Mouse (Mus musculus) cerebellum, postnatal 10 days (tissue): ENCODE measurements around the gene Zcchc14.

ENCODE experiments used
- DNase-seq, 2 experiments: peaks; one replicate each; pipeline ENCODE4 v3.0.0; 2021; ENCODE audit warnings: mixed read lengths in 2 of 2

The Zcchc14 gene

GRCm38 (mm10) chr8:121663101-121663500 is 10.4 kb upstream of the Zcchc14 start:
- no peak for DNase-seq

- DNase-seq = no peak
Observed at GRCm38 (mm10) chr8:121661631-121662357, 9.1 kb upstream of the Zcchc14 start.

DNA sequence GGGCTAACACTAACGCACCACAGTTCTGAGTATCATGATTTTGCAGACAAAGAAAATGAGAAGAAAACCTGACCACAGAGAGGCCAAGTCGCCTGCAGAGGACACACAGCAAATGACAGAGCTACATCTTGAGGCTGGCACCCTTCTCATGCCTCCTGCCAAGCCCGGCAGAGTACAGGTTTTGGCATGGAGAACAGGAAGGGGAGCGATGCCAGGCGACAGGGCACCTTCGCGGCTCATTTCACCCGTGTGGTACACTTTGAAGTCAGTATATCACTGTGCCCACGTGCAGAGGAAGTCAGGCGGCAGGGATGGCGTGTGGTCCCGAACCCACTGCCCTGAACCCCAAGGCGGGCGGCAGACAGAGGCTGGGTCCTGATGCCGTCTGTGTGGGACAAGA is 7.9 kb upstream of the Zcchc14 start:
- DNase-seq = peak; percentile 69 to 78

GRCm38 (mm10) chr8:121654966-121655494 is 2.3 kb upstream of the Zcchc14 start:
- DNase-seq = peak in 1 of 2 experiments; percentile 31

- peak in 1 of 2 experiments; percentile 32 for DNase-seq
Observed at GRCm38 (mm10) chr8:121654131-121654530, 1.4 kb upstream of the Zcchc14 start.

- DNase-seq = peak; percentile 87
Observed at GRCm38 (mm10) chr8:121653340-121654019, 779 bp upstream of the Zcchc14 start.

- peak; percentile 78 to 79 for DNase-seq
Observed at GRCm38 (mm10) chr8:121651874-121652361, 783 bp downstream of the Zcchc14 start.

GRCm38 (mm10) chr8:121651308-121651873 is 1.3 kb downstream of the Zcchc14 start:
- DNase-seq = peak in 1 of 2 experiments; percentile 61

DNA sequence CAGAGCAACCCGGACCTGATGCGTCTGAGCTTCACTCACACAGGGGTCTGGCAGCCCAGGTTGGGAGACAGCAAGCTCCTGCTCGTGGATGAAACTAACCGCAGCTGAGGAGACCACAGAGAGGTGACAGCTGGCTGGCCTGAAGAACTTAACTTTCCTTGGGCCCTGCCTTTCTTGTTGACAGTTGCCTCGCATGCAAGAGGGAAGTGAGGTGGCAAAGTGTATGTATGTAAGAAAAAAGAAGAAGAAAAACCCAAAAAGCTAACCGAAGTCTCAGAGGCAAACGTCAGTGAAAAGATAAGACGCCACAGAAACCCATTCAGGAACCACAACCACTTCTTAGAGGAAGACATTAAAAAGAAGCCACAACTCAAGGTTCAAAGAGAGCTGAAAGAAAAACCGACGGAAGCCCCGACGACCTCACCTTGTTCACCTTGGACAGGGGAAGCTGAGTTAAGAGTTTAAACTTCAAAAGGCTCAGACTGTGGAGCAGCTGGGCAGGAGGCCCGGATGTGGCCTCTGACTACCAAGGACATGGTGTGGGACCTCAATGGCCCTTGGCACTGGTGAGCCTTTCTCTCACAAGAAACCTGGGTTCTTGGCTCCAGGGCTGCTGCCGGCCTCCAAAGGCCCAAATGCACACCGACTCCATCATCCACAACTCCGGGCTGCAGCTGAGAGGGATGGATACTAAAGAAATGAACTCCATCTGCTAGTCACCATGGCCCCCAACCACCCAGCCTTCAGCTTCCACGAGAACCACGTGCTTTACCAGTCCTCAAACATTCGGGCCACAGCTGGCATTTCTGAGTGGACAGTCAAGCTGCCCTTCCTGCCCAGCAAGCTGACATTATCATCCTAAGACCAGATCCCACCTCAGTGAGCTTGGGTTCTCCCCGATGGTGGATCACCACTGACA is 2.1 kb downstream of the Zcchc14 start:
- DNase-seq = peak; percentile 35 to 52

- DNase-seq = no peak
Observed at GRCm38 (mm10) chr8:121649904-121650303, 2.8 kb downstream of the Zcchc14 start.

DNA sequence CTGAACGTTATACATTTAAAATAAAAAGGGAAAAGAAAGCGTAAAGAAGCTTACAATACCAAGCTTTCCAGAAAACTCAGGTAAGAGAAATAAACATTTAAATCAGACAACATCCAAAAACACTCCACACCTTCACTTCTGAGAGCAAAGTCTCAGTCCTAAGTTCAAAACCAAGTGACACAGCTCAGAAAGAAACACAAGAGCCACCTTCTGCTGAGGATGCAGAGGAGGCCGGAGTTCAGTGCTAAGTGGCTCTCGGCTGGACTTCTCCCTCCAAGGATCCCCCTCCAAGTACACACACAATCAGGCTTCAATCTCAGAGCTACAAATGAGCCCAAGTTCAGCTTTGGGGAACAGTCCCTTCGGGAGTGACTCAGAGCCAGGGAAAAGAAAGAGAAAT is 3.3 kb downstream of the Zcchc14 start:
- DNase-seq = no peak

GRCm38 (mm10) chr8:121648451-121648850 is 4.2 kb downstream of the Zcchc14 start:
- no peak for DNase-seq

- DNase-seq = no peak
Observed at GRCm38 (mm10) chr8:121647511-121648215, 5.0 kb downstream of the Zcchc14 start.

DNA sequence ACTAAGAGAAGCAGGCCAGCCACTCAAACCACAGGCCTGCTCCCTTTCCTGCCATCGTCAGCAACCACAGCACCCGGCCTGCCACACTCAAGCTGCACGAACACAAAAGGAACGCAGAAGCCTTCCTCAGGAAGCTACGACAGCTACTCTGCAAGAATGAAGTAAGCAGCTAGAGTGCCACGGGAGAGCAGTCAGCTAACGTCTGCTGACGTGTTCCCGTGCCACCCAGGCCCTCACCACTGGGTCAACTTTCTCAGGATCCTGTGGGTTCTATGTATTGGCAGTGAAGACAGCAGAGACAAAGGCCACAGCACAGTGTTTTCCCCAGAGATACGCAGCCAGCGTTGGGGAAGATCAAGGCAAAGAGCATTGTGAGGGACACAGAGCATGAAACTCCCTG is 9.3 kb downstream of the Zcchc14 start:
- DNase-seq = no peak

DNA sequence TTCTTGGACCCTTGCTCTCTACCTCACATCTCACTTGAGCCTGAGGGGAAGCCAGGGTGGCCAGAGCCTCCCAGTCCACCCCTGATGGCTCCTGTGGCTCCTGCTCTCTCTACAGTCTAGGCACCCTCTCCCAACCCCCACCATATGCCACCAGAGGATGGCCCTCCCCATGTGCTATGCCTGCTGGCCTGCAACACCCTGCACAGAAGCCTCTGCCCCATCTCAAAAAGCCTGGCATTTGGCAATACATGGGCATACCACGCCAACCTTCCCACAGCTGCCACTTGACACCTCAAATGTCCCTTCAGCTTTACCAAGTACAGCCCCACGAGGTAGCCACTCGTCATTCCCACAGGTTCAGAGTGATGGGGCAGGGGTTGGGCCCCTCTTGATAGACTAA is 9.9 kb downstream of the Zcchc14 start:
- DNase-seq = peak in 1 of 2 experiments; percentile 50

DNA sequence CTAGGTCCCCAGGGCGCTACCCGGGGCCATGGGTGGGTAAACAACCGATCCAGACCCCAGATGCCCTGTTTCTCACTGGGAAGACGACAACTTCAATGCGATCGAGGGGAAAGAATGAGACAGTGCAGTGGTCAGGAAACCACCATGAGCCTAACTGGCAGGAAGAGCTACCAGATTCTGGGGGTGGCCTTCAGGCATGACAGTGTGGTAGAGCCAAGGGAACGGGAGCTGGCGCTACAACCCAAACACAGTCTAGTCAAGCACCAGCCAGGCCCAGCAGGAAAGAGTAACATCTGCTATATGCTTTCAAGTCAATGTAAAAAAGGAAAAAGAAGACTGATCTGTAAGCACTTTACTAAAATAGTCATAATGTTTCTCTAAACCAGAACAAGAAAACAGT is 16.5 kb downstream of the Zcchc14 start:
- DNase-seq = no peak

GRCm38 (mm10) chr8:121635534-121635933 is 17.2 kb downstream of the Zcchc14 start:
- no peak for DNase-seq

DNA sequence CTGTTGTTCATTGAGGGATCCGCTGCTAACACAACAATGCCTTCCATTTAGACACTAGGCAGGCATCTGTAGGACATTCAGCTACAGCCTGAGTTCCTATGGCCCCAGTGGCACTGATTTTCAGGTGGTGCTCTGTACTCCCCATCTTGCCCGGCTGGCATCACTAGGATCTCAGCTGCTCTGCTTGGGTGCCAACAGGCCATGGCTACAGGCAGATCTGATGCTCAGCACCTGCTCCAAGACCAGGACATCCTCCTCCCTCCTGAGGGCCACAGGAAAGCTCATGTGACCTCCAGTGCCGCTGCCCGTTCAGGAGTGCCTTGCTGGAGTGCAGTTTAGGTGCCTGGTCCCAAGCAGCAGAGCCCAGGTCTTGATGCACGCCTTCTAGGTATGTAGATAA is 20.3 kb downstream of the Zcchc14 start:
- DNase-seq = no peak

DNA sequence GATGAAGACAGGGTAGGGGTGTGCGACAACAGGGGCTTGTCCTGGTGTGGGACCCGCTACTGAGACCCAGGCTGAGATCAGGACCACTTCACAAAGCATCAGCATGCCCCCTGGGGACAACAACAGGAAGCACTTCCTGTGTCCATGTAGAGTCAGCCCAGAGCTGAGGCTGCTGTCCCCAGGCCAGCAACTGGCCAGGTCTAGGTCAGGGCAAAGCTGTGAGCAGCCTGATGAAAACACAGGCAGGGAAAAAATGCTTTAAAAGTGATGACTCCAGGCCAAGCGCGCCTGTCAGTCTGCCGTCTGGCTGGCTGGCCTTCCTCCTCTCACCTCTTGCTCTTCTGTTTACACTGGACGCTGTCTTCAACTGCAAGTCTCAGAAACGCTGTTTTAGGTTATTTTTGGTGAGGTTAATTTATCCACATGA is 21.0 kb downstream of the Zcchc14 start:
- DNase-seq = no peak

DNA sequence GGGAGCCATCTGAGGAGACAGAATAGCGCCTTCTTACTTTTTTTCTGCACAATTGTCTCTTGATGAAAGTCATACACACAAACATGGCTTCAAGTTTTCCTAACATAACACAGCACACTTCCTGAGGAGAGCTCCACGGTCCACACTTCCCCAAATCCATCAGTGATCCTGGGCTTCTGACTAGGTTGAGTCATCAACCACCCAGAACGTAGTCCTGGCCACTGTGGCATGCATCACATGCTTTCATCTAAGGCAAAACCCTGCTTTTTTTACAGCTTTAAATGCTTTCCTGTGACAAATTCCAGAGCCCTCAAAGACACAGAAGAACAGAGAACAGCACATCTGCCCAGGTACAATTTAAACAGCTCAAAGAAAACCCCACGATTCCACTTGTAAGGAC is 24.0 kb downstream of the Zcchc14 start:
- DNase-seq = no peak

DNA sequence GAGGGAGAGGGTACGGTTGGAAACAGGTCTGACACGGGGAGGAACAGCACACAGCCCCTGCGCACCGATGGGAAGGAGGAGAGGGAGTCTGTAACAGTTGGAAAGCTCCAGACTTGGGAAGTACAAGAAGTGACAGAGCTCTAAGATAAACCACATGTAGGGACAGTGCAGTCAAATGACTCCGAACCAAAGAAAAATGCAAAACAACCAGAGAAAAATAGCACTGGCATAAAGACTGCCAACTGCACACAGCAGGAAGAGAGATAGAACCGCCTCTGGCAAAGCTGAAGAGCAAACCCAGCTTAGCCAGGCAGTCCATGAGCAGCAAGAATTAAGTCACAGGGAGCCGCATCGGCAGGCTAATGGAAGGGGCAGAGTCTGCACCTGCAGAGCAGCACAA is 29.7 kb downstream of the Zcchc14 start:
- no peak for DNase-seq

DNA sequence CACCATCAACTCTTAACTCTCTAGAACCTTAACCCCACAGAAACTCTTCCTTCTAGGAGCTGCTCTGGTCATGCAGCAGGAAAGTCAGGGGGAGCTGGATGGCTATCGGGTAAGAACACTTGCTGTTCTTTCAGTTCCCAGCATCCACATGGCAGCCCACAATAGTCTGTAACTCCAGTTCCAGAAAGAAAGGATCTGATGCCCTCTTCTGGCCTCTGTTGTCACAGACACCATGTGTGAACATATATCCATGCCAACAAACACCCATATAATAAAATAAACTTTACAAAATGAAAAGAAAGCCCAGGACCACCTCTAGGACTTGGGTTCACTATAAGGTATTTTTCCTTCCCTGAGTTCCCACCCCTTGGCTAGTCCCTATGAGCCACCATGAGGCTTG is 30.8 kb downstream of the Zcchc14 start:
- peak in 1 of 2 experiments; percentile 36 for DNase-seq
